Mouse (Mus musculus) kidney, adult 9 months (tissue): ENCODE data around the gene Kbtbd4.

Source experiments
- DNase-seq: peaks from one replicate; pipeline ENCODE4 v3.0.0; 2022

The Kbtbd4 gene

GRCm38 (mm10) chr2:90906721-90907120, 2.2 kb downstream of the Kbtbd4 start:
- no peak for DNase-seq

DNA sequence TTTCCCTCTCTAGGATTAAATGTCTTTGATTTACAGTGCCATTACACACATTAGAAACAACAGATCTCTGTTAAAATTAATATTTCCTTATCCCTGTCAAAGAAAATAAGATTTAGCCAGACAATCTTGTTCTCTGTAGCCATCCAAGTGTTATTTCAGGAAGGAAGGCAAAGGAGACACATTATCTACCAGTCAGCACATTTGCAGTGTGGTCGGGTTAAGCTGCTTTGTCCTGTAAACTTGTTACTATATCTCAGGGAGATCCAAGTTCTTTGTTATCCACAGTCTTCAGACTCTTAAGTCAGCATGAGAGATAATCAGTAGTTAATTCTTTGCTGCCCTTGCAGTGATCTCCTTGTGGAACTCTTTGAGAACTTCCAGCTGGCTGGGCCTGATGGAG, 6.3 kb downstream of the Kbtbd4 start:
- DNase-seq: no peak

GRCm38 (mm10) chr2:90911668-90912067, 7.1 kb downstream of the Kbtbd4 start:
- DNase-seq: no peak

GRCm38 (mm10) chr2:90913671-90914070, 9.1 kb downstream of the Kbtbd4 start:
- peak; percentile 63 for DNase-seq

- DNase-seq: no peak
Observed at GRCm38 (mm10) chr2:90915516-90915915, 11.0 kb downstream of the Kbtbd4 start.

DNA sequence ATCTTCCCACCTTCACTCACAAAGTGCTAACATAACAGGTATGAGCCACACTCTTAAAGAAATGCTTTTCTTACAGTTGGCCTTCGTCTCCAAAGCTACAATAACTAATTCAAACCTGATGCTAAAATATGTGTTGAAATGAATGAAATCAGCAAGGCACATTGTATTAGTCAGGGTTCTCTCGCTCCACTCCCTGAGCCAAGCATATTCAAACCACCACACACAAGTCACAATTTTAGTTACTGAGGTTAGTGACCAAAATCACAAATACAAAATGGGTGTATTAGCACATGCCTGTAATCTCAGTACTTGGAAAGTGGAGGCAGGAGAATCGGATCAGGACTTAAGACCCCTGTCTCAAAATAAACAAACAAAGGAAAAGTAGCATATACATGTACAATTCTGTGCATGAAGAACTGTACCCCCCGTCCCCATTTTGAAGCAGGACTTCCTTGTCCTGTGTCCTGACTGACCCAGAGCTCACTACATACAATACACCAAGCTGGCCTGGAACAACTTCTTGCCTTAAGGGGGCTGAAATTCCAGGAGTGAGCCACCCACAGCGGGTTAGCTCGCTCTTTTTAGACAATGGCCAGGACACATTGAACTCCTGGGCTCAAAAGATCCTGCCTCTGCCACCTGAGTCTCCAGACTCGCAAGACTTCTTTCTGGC, 12.2 kb downstream of the Kbtbd4 start:
- no peak for DNase-seq

DNA sequence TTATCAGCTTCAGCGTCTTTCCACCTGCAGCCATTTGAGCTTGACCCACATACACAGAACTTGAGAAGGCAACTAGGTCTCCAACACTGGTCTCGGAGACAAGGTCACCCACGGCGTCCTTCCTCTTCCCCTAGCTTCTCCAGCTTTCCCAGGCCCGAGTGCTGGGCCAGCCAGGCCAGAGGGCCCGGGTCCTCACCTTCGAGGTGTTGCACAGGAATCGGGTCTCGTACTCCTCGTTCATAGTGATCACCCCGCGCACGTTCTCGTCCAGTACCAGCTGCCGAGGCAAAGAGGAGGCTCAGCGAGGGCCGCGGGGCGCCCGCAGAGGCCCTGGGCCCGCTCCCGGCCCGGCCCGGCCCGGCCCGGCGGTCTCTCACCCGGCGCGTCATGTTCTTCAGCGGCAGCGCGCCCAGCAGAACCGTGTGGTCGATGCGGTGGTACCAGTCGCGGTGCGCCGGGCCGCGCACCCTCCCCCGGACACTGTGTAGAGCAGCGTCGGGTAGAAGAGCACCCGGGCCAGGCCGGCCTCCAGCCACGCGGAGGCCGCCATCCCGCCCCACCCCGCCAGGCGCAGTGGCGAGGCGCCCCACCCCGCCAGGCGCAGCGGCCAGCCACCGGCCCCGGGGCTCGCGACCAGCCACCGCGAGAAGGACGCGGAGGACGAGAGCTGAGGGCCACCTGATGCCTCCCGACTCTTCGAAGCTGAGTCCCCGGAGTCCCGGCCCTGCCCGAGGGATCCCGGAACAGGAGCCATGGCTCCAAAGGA, 12.9 kb downstream of the Kbtbd4 start:
- DNase-seq: peak; percentile 63

DNA sequence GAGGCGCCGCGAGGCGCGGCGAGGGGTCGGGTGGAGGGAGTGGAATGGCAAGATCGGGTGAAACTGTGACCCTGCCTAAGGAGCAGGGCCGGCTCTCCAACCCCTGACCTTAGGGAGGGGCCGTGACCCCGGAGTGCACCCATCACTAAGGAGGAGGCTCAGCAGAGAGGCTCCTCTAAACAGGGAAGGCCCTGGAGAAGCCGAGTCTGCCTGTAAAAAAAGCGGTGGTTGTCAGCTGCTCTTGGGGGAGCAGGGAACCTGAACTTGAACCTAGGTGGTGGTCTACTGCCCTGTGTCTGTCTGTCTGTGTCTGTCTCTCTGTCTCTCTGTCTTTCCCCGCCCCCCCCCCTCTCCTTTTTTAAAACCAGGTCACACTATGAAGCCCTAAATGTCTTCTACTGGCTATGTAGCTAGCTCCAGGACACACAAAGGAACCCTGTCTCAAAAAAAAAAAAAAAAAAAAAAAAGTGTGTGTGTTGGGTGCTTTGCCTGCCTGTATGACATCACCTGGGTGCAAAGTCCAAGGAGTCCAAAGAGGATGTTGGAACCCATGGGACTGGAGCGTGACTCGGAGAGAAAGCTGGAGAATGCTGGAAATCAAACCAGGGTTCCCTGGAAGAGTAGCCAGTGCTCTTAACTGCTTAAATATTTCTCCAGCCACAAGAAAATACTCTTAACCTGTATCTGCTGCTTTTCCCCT, 13.6 kb downstream of the Kbtbd4 start:
- DNase-seq: peak; percentile 92

- no peak for DNase-seq
Observed at GRCm38 (mm10) chr2:90921178-90921577, 16.6 kb downstream of the Kbtbd4 start.

DNA sequence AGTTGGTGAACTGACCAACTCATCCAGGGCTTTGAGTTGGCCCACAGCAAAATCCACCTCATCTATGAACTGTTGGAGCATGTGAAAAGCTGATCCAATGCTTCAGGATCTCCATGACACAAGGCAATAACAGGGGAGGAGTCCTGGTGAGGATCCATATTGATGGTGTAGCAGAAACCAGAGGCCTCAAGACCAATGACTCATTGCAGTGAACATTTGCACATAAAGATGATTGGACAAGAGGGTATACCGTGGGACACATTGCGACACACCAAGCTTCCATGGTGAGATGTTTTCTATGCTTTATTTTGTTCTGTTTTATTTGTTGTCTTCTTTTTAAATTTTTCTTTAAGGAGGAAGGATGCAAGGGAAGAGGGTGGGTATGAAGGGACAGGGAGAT, 18.1 kb downstream of the Kbtbd4 start:
- DNase-seq: no peak

GRCm38 (mm10) chr2:90928566-90928965, 24.0 kb downstream of the Kbtbd4 start:
- no peak for DNase-seq

DNA sequence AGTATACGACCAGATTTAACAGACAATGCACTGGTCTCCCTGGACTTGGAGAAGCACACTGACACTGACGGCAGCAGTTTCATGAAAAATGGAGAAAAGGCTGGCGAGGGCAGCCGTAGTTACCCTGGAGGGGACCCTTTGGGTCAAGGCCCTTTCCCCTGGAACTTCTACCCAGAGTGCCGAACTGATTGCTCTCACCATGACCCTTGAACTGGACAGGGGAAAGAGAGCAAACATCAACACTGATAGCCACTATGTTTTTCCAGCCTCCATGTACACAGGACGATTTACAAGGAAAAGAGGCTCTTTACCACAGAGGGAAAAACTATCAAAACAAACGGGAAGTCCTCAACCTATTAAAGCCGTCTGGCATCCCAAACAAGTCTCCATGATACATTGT, 27.3 kb downstream of the Kbtbd4 start:
- no peak for DNase-seq

DNA sequence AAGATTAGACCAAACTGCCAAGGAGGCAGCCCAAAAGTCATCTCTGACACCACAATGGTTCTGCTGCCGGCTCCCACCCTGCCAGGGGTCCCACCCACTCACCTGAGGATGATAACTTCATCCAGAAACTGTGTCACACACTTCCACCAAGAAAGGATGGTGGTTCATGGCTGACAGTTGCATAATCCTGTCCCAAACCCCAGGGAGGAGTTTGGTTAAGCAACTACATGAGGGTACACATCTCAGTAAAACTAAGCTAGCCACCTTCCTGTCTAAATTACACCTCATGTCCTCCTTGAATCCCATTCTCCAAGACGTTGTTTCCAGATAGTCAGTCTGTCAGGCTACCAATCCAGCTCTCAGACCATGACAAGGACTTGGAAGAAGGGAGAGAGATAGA, 27.7 kb downstream of the Kbtbd4 start:
- DNase-seq: no peak

DNA sequence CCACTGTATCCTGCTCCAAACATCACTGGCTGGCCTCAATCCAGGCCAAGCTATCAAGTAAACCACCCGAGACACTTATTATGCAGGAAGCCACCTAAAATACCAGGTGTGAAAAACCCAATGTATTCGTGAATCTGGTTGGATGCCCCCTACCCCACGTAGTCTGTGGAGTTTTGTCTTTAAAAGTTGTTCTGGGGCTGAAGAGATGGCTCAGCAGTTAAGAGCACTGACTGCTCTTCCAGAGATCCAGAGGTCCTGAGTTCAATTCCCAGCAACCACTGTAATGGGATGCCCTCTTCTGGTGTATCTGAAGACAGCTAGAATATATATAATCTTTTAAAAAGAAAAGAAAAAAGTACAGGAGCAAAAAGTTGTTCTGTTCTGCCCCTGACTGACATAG, 33.8 kb downstream of the Kbtbd4 start:
- no peak for DNase-seq

- no peak for DNase-seq
Observed at GRCm38 (mm10) chr2:90939750-90940149, 35.2 kb downstream of the Kbtbd4 start.

DNA sequence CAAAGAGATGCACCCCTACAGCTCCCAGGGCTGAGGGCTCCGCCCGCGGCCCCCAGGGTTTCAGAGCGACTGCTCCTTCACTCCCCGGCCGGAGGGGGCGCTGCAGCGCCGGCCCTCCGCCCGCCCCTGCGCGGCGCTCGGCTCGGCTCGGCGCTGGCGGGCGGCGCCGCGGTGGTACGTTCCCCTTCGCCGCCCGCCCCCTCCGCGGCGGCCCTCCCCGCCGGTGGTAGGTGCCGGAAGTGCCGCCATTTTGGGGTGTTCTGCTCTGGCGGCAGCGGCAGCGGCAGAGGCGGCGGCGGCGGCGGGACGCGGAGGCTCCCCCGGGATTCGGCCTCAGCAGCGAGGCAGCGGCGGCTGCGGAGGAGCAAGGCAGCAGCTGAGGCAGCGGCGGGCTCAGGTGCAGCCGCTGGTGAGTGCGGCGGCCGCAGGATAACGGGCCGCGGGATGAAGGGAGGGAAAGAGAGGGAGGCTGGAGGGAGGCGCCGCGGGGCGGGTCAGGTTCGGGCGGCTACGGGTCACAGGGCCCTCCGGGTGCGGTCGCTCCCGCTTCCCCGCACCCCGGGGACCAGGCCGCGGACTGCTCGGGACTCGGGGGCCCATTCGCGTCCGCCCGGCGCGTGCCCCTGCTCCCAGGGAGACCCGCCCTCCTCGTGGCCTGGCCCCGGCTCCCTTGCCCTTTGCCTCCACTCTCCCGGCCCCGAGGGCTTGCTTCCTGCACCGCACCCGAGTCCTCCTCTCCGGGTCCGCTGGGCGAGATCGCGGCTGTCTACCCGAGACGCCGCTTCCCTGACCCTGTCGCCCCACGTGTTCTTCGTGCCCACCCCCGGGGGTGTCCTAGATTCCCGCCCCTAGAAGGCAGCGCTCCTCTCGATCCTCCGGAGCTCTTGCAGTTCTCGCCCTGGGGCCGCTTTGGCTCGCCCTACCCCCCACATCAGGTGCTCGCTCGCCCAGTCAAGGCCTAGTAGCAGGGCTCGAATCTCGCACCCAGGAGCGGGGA, 36.0 kb downstream of the Kbtbd4 start, which contains the start of gene Celf1:
Gene Celf1, plus strand, starts transcription at position 150 of the 997 bp plus-strand sequence.
- DNase-seq: peak; percentile 84

GRCm38 (mm10) chr2:90941744-90942143, 37.2 kb downstream of the Kbtbd4 start:
- DNase-seq: no peak

DNA sequence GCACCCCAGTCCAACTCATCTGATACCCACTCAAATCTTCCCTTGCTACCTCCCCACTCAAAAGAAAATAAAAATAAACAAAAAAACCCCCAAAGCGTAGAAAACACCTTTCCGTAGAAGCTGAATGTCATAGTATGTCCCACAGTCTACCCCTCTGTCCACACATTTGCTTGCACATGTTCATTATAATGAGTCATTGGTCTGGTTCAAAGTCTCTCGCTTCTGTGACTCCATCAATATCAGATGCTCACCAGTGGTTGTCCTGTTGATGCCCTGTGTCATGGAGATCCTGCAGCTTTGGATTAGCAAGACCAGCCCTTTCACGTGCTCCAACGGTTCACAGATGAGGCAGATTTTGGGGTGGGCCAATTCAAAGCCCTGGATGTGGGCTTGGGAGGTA, 45.6 kb downstream of the Kbtbd4 start:
- DNase-seq: no peak

DNA sequence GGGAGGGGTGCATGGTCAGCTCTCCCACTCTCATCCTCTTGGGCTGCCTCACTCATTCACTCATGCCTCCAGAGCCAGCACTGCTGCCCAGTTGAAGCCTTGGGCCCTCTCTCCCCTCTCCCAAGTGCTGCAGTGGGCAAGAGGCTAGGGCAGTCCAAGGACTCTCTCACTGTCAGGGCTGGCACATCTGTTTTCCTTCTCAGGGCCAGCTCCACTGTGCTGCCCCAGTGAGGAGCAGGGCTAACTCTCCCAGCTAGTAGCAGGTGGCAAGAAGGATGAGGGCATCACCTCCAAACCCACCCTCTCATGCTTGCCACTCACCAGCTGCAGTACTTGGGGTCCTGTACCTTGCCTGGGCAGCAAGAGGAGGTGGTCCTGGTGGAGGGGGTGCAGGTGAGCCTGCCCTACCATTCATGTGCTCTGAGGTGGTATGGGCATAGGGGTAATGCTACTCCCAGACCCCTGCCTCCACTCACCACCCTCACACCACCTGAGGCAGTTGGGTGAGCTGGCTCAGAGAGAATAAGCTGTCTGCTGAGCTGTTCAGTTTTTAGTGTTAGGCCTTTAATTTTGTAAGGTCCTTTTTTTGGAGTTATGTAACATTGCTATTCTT, 46.1 kb downstream of the Kbtbd4 start:
- DNase-seq: no peak

GRCm38 (mm10) chr2:90953461-90953860, 48.9 kb downstream of the Kbtbd4 start:
- DNase-seq: no peak

- DNase-seq: no peak
Observed at GRCm38 (mm10) chr2:90956053-90956452, 51.5 kb downstream of the Kbtbd4 start.

DNA sequence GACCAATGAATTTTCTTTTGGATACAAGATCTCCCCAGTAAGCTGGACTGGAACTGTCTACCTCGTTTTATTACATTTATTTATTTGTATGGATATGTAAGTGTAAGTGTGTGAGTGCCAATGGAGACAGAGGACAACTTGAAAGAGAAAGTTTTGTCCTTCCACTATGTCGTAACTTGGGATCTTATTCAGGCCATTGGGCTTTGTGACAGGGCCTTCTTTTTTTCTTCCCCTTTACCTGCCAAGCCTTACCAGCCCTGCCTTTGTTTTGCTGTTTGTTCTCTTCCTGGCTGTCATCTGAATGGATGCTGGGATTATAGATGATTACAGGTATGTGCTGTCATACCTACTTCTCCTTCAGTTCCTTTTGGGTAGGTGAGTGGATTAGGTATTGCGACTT, 54.3 kb downstream of the Kbtbd4 start:
- DNase-seq: no peak
